Mouse (Mus musculus) ovary, adult 18-20 months (tissue): Measurements from ENCODE around the gene 4930426L09Rik.

Experiments used
- DNase-seq: peaks from one replicate; pipeline ENCODE4 v3.0.0; 2022; ENCODE audit warnings: low spot score, mixed read lengths

4930426L09Rik gene

DNA sequence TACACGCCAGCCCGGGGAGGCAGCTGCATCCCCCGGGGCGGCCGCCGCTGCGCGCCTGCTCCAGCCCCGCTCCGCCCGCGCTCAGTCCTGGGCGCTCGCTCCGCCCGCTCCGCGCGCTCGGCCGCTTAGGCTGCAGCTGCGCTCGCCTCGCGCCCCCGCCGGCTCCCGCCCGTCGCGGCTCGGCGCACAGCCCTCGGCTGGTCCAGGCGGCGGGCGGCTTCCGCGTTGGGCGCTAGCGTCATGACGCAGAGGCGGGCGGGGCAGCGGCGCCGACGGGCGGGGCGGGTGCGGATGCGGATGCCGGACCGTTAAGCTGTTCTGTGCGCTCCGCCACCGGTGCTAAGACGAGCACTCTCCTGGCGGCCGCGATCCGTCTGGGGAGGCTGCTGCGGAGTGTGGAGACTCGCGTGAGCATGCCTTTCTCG is at the start of gene 4930426L09Rik, which contains the start of gene Pip4k2a:
4930426L09Rik (plus strand) TSS at position 290 of the 425 bp plus-strand sequence.
Pip4k2a (minus strand) TSS at position 73 of the 425 bp plus-strand sequence.
- peak; percentile 89 for DNase-seq

DNA sequence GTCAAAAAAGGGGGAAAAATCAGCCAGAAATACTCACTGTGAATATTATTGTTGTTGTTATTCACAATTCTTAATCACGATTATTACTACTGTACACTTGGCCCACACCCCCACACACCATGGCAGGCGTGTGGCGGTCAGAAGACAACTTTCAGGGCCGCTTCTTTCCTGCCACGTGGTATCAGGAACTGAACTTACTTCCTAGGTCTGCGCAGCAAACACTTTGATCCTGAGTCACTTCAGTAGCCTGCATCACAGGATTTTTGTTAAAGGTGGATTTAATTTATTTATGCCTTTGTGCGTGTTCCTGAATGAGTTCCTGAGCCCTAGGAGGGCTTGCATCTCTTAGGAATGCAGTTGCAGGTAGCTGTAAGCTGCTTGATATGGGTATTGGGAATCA is 49.4 kb upstream of the 4930426L09Rik start:
- DNase-seq, result no peak

DNA sequence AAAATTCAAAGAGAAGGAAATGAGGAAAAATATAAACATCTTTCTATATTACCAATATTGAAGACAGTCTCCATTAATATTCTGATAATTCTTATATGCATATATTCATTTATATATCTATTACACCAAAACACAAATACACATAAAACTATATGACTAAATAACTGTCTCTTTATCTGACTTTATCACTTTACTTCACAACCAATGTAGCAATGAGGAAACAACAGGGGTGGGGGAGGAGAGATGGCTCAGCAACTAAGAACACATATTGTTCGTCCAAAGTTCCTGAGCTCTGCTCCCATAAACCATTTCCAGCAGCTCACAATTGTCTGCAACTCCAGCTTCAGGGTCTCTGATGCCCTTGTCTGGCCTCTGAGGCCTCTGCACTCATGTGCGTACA is 47.4 kb upstream of the 4930426L09Rik start:
- DNase-seq, result no peak

DNA sequence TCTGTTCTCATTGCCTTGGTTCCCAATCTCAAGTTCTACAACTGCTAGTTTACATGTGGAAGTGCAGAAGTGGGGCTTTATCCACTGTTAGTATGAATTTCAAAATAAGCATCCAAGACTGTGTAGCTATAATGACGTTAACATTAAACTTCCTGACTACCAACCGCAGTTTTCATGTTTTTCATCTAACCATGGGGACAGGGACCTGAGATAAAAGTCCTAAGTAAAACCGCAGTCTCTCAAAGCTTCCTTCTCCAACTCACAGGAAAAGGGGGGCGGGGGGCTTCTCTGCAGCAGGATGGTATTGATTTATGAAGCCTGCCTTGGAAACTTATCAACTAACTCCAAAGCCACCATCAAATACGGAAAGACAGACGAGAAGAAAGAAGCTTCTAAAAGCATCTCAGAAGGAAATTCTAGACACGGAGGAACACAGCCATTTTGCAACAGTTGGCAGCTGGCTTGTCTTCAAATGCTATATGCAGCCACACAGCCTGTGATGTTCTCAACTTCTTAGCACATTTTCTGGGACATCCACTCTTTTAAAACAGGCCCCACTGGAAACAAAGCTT is 46.0 kb upstream of the 4930426L09Rik start:
- no peak for DNase-seq

DNA sequence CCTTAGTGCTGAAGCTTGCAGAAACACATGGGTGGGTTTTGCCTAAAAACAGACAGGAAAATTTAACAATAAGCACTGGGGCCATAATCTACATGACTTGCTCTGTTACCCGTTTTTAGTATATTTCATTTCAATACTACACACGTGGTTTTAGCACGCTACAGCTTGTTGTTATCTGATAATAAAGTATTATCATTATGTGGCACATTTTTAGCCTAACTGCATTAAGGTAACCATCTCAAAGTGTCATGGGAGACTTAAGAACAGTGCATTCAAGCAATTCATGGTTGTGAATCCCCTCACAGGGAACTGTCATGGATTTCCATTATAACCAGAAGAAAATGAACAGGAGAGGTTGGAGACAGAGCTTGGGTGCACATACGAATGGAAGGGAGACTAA is 43.7 kb upstream of the 4930426L09Rik start:
- DNase-seq, result no peak

DNA sequence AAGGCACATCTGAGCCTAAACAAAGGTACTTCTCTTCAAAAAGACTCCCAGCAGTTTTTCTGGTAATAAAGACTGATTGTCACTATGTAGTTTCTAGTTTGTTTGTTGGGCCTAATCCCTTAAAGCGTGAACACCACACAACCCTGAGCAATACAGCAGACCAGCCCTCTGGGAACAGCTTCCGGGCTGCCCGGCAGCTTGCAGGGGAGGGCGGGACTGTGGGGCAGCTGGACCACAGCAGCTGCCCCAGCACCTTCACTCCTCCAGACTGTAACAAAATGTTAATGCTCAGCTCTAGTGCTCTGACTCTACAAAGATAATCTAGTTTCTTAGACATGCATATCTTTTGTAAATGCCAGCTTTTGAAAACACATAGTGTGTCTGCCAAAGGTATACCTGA is 43.1 kb upstream of the 4930426L09Rik start:
- DNase-seq, result no peak

DNA sequence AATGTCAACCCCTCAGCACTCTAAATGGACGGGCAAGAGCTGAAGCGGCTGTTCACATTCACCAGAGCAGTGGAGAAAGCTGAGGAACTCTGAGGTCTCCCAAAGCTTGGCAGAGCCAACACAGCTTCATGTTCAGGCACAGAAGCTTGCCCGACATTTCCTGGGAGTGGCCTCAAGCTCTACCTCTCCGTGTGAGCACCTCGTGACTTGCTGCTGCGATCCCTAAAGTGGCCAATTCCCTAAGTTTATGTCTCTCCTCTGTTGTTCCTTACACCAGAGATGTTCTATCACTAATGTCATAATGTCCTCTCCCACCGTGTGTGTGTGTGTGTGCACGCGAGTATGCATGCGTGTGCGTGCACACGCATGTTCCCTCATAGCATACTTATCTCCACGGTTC is 42.5 kb upstream of the 4930426L09Rik start:
- DNase-seq, result no peak

DNA sequence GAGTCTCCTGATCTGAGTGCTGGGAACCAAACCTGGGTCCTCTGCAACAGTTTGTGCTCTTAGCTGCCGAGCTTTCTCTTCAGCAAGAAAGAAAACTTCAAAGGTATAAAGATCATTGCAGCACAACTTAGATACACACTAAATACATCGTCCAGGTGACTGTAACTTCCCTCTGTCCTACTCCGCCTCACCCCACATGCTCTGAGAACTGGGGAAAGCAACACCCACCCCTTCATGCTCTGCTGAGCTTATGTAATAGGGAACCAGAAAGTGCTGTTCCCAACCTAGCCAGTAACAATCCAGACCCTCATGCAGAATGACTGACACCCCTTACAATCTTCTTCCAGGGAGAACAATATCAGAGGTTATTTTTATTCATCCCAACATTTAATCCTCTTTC is 41.7 kb upstream of the 4930426L09Rik start:
- DNase-seq, result no peak

DNA sequence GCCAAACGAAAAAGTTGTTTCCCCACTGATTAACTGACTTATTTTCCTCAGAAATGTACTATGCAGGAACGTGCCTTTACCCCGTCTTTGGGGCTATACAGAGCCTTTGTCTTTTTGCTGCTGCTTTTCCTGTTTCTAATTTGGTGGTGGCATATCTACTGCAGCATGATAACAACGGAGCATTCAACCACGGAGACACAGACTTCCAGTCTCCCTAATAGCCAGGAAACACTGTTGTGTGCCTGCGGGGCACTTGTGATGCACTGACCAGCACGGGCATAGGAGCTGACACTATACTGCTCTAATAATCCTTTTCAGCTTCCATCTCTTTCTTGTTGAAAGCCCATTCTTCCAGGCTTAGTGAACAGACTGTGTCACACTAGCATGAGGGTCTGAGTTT is 41.2 kb upstream of the 4930426L09Rik start:
- DNase-seq, result no peak

DNA sequence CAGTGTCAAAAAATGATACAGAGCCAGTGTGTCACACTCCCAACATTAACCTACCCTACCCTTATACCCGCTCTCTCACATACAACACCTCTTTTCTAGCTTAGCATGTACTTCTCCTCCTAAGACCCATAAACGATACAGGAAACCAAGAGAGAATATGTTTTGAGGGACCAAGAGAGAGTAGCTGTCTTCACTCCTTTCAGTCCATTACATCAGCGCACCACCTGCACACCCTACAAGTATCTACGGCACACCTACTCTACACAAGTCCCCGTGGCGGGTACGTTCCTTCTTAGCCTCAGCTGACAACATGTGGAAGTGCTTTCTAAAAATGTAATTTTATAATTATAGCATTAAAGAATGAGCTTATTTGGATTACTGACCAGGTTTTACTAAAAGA is 40.7 kb upstream of the 4930426L09Rik start:
- DNase-seq, result no peak

DNA sequence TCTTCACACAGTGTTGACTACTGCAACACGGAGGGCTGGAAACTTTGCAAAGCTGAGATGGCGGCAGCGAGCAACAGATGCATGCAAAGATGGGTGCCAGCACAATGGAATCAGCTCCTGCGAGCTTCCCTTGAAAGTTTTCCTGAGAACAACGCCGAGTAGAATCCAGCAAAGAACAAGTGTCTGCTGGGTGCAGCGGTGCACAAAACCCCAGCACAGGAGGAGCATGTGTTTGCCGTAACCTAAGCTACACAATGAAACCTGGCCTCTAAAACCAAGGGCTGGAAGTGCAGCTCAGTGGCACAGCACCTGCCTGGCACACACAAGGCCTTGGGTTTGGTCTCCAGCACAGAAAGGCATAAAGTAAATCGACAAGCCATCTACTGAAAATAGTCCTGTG is 40.1 kb upstream of the 4930426L09Rik start:
- DNase-seq, result no peak

DNA sequence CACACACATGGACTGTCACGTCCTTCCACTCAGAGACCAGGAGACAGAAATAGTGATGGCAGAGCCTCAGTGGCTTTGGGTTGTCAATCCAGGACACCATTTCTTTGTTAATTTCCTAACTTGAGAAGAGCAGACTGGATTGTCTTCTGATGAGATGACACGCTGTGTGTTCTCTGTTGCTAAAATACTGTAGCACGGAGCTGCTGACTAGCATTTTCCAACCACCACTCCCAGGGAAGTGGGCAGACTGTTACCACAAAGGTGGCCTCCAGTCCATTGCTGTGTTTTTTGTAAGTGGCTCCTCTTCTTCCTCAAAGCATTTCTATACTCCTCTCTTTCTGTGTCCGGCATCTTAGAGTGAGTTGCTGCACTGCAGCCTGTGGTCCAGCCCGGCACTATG is 39.6 kb upstream of the 4930426L09Rik start:
- DNase-seq, result no peak

DNA sequence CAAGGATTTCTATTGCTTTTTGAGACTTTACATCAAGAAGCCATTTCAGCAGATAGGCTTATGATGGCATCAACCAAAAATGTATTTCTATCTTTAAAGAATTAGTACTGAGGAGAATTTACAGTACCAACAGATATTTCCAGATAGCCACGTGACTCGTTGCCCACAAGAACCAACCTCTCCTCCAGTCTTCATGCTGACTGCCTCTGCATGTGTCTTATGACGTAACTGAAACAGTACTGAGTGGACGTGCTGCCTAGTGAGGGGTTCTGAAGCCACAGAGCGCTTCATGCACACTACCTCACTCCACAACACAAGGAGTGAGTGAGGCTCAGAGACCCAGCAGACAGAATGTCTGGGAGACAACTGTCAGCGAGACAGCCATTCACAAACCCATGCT is 39.1 kb upstream of the 4930426L09Rik start:
- no peak for DNase-seq

DNA sequence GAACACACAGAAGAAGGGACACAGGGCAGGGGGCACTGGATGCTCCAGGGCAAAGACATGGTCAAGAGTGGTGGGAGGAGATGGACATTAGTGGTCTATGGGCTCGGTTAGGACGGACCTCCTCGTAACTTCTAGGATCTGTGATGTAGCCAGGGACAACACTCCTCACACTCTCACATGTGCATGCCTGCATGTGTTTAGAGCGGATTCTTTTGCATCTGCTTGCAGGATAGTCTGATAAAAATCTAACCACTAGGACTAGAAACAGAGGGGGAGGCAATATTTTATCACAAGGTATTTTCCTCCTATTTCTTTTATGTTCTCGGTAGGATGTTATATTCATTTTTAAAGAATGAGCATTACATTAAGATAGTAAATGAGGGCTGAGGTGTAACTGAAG is 38.6 kb upstream of the 4930426L09Rik start:
- no peak for DNase-seq

DNA sequence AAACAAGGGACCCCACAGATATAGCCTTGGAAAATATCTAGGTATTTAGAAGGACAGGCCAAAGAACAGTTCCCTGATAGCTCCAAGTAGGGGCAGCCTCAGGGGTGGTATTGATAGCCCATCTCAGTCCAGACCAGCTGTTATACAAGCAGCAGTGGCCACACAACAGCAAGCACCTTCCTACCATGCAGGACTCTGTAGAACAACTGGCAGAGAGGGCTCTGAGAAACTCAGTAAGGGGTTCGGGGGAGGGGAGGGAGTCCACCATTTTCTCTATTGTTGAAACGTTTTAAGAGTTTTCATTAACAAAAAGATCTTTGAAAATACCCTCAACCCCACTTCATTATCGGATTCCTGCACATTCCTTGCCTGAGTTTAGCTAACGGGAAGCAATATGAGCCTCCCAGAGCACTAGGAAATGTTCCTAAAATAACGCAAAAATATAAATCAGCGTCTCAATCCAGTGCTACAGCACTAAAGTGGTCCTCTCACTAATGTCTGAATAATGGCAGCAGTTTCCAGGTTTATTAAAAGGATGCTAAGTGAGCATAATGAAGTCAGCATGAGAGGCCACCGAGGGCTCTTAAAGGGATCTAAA is 37.7 kb upstream of the 4930426L09Rik start:
- no peak for DNase-seq

DNA sequence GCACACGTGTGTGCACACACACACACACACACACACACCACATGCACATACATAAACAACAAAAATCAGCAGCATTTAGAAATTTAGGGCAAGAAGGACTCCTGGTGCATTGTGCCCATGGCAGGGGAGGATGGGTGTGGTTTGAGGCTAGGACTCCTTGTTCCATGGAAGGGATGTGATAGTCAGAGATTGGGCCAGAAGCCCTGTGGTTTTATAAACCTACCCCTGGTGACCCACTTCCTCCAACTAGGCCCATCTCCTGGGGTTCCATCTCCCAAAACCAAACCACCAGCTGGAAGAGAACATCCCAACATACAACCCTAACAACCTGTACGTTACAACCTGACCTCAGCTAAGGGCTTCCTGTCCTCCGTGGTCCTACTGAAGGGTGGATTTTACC is 35.6 kb upstream of the 4930426L09Rik start:
- no peak for DNase-seq

DNA sequence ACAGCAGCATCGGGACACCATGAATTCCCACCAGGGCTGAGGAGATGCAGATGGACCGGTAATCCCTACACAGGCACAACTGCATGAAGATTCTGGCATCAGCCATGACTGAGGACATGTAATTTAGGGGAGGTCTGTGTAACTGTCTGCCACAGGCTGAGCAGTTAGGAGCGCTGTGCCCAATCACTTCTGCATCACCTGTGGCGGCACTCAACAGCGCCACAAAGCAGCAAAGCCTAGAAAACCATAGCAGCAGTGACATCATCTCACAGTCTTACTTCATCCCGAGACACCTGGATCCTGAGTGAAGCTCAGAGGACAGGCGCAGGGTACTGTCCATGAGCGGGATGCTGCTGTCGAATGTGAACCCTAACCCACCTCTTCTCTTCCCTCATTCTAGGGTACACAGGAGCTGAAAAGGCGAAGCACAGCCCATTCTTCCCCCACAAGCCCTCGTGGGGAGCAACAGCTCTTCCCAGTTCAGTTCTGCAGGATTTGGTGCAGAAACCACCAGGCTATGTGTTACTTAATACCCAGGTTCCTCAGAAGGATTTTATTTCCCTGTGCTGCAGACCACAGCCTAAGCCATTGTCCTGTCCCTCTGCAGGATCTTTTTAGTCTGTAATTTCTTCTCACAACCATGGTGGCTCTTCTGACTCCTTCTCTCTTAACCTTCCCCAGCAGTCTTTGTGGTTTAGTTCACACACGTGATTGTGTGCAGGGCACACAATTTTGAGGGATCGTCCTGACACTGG is 34.7 kb upstream of the 4930426L09Rik start:
- no peak for DNase-seq

DNA sequence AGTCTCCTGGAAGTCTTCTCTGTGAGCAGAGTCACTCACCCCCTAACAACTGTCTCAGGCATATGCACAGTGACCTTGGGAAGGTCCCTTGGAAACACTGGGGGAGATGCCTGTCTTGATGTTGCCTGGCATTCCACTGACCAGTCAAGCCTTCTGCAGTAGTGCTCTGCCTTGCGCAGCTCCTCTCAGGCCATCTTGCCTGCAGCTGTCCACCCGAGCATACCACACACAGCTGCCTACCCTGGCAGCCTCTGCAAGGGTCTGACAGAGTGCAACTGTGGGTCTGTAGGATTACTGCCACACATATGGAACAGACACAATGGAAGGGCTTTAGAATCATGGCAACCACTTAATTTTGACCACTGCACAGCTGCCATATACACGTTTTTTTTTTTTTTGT is 33.0 kb upstream of the 4930426L09Rik start:
- no peak for DNase-seq

DNA sequence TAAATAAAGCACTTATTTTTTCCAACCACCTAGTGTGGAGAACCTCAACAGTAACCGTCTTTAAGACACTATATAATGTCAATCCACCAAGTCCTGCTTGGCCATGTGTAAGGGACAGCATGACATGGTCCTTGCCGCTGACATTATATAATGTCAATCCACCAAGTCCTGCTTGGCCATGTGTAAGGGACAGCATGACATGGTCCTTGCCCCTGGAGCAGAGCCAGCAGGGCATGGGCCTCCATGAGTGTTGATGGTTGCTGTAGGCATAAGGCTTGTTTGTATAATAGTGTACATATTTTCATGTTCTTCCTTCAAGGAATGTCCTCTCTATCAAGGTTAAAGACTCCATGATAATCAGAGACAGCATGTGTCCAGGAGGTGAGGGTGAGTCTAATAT is 32.2 kb upstream of the 4930426L09Rik start:
- no peak for DNase-seq

DNA sequence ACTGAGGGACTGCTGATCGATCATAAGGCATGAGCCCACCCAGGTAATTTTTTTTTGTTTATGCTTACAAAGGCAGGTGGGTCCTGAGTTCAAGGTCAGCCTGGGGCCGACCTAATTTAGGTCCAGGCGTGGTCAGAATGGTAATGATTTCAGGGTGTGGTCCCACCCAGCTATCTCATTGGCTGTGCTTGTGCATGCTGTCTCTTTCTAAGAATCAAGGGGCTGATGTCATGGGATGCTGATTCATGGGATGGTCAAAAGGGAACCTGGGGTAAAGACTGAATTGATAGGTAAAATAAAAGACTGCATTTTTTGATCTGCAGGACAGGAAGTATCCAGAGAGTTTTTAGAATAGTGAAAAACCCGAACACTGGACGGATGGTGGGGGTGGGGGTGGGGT is 31.6 kb upstream of the 4930426L09Rik start:
- no peak for DNase-seq

DNA sequence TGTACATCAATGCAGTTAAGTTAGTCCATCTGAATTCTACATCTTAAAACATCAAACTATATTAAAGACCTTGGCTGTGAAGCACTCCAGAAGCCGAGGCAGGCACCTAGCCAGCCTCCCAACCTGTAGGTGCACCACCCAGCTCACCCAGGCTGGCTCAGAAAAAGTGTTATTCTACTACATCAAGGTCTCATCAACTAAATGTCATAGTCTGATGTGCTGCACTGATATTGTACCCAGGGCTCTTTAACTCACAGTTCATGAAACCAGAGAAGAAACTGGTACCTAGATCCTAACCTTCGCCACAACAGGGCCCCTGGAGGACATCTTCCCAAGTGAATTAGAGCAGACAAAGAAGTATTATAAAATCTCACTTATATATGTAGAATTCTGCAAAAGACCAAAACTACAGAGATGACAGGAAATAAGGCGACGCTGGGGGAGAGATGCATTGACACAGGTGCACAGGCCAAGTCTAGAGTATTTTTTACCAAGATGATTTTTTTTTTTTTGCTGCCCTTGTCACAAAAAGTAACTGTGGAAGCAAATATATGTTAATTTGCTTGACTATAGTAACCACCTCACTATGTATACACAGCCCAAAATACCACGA is 30.6 kb upstream of the 4930426L09Rik start:
- no peak for DNase-seq

DNA sequence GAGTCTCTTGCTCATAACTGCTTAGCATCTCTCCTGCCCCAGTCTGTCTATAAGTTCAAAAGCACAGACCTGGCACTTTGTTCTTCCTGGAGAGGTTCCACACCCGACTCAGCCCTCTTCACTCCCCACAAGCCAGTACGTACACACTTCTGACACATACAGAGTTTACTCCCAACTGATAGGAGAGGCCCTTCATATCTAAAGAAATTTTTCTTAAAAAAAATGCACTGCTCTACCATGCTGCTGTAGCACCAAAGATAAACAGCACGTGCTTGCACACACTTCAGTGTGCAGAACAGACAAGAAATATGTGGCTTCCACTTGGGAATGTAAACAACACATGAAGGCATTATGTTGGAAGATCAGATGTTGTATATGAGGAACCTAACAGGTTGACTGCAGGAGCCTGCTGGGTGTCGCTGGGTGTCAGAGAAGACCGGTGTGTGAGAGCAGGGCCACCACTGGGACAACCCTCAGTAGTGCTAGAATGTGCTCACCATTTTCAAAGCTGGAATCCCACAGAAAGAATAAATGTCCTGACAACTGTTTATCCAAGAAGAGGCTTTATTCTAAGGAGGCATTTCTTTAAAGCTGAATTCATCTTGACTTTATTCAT is 29.0 kb upstream of the 4930426L09Rik start:
- DNase-seq, result no peak

DNA sequence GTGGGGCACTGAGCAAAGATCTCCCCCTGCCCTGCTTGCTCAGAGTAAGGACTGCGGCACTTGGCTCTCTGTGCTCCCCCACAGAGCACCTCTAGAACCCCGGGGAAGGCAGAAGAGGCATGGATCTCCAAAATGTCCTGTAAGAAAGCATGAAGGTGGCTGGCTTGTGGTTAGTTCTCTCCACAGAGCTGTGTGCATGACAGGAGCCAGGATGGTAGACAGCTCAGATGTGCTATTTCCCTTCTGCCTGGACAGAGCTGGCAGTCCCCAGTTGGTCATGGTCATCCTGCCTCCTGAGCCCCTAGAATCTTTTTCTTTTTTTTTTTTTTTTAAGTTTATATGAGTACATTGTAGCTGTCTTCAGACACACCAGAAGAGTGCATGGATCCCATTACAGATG is 27.7 kb upstream of the 4930426L09Rik start:
- DNase-seq, result no peak
